Mouse (Mus musculus) frontal cortex, adult 2 months (tissue): Measurements from ENCODE around the gene Megf9. TPM values are rescaled to one million over a fixed set of nuclear protein-coding genes. Genes with fewer than 3 reads are reported as not detected.
A peak's percentile ranks its signal among the peaks of the same experiment; 100 is the strongest.

ENCODE experiments used
- DNase-seq, 2 experiments: peaks; one replicate each; pipeline ENCODE4 v3.0.0; 2022; ENCODE audit warnings: low spot score in 1 of 2; ENCODE audit errors: extremely low spot score in 1 of 2
- polyA plus RNA-seq: library from polyadenylated mRNA; depleted of rRNA; stranded (reverse); fragments of >200 nt; gene quantifications from 2 replicates; pipeline ENCODE4 v1.2.3, GENCODE M21; 2012; rRNA removed

The Megf9 gene
- polyA plus RNA-seq, 1 experiment: 35.7 TPM

- peak in 1 of 2 experiments; percentile 77 for DNase-seq
Measured at GRCm38 (mm10) chr4:70451750-70452149, 83.0 kb downstream of the Megf9 start.

- no peak for DNase-seq
Measured at GRCm38 (mm10) chr4:70449668-70450067, 85.1 kb downstream of the Megf9 start.

- no peak for DNase-seq
Measured at GRCm38 (mm10) chr4:70446774-70447173, 88.0 kb downstream of the Megf9 start.

DNA sequence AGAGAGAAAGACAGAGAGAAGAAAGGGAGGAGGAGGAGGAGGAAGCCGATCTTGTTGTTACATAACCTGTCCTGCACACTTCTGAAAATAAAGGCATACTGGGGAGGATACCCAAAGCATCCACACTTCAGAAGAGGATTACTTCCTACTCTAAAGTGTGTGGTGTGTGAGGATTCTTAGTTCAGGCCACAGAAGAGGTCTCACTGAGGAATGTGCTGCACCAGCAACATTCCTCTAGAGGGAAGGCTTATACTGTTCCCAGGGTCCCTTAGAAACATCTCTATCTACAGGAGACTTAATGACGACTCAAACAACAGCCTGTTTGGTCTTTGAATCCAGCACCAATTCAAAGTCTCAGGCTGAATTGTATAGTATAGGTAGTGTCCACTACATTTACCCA, 114.6 kb downstream of the Megf9 start:
- DNase-seq: no peak

DNA sequence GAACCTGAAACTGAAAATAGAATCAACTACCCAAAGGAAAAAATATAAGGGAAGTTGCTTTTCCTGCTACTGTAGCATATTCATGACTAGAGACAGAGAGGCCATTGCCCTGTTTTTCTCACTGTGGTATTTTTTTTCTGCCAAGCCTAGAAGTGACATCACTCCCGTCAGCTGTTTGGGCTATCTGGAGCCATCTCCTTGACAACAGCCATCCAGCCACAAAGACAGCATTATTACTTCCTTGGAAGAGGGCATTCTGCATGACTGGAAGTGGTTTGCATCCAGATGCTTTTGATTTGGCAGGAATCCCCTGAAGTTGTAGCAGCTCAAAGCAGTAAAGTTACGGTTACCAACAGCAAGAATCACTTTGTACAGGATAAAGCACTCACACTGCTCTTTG, 122.7 kb downstream of the Megf9 start:
- DNase-seq: peak in 1 of 2 experiments; percentile 56

DNA sequence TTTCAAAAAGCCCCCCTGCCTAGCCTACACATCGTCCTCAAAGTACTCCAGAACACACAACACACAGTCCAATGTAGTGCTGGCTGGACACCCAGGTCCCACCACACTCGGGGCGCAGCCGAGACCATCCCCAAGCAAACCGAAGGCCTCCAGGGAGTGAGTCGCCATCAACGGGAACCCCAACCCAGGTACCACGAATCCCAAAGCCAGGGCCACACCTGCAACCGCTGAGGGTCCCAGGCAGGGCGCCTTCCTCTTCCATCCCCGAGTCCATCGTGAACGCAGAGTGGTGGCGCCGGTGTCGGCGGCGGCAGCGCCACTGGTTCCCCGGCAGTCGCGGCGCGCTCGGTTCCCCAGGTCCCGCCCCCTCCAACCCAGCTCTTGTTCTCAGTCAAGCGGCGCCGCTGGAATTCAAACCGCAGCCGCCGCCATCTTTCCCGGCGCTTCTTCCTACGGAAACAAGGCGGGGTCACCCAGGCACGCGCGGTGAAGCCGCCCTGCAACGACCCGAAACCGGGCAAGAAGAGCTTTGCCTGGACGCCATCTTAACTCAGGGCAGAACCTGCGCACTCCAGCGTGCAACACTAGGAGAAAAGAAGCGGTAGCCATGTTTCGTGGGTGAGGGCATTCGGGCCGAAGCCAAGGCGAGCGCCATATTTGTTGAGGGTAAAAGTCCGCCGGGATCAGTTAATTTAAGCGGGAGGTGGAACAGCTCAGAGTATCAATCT, 124.6 kb downstream of the Megf9 start, which contains the start of gene Cdk5rap2:
TSS of gene Cdk5rap2 (minus strand) at position 450 of the 728 bp plus-strand sequence.
- DNase-seq: peak; percentile 95 to 98

DNA sequence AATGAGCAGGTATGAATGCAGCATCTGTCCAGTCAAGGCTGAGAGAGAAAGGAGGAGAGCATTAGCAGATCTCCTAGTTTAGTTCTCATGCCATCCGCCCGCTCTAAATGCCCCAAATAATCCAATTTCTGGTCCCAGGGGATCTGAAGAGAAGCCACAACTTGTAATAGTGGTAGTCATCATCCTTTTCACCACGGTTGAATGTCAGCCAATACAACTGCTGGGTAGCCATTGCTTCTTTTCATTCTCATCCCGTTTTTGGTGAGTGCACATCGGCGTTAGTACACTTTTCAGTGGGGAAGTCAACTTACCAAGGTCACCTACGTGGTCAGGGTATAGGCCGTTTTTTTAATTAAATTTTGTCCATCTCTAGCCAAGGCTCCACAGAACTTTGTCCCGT, 125.3 kb downstream of the Megf9 start:
- no peak for DNase-seq

DNA sequence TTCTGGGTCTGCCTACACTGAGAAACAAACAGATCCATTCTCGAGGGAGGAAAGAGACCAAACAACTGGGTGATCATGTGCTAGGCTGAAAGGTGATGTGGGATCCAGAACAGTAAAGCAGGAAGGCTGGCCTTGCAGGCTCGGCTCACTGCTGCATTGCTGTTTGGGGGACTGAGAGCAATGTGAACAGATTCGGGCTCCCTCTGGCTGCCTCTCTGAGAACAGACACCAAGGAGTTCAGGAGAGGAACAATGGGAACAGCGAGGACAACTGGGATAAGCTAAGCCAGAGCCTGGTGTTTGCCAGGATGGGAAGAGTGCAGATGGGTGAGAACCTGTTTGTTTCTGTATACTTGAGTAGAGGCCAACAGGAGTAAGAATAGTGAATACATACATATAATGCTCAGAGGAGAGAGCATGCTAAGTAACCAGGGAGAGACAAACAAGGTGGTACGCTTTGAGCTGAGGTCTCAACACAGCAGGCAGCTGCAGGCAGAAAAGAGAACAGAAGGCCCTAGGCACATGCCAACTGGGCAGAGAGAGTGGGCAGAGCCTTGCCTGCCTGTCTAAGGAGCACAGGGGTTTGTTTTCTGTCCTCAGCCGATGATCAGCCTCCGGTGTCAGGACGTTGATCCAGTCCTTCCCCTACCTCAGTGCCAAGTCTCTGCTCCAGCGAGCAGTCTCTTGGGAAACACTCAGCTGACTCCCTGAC, 132.5 kb downstream of the Megf9 start:
- DNase-seq: peak; percentile 50 to 84

GRCm38 (mm10) chr4:70399476-70399875, 135.3 kb downstream of the Megf9 start:
- DNase-seq: no peak

- DNase-seq: no peak
Measured at GRCm38 (mm10) chr4:70399074-70399473, 135.7 kb downstream of the Megf9 start.

- no peak for DNase-seq
Measured at GRCm38 (mm10) chr4:70398088-70398487, 136.7 kb downstream of the Megf9 start.

DNA sequence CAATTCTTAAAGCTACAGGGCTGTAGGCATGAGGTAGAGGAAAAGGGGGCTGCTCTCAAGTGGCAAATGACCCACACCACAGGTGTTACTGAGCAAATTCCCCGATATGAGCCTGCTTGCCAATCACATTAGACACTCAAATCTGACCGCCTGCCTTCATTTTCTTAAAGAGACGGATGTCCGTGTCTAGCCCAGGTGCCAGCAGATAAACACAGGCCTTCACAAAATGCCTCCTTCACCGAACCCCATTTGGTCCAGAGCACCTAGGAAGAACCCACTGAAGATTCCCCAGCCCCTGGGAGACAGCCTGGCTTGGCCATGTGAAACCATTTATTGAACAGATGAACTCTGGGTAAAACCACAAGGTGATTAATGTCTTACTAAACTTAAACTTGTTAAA, 138.1 kb downstream of the Megf9 start:
- DNase-seq: no peak

- DNase-seq: no peak
Measured at GRCm38 (mm10) chr4:70394736-70395135, 140.1 kb downstream of the Megf9 start.

- peak in 1 of 2 experiments; percentile 45 for DNase-seq
Measured at GRCm38 (mm10) chr4:70391760-70392372, 142.9 kb downstream of the Megf9 start.

DNA sequence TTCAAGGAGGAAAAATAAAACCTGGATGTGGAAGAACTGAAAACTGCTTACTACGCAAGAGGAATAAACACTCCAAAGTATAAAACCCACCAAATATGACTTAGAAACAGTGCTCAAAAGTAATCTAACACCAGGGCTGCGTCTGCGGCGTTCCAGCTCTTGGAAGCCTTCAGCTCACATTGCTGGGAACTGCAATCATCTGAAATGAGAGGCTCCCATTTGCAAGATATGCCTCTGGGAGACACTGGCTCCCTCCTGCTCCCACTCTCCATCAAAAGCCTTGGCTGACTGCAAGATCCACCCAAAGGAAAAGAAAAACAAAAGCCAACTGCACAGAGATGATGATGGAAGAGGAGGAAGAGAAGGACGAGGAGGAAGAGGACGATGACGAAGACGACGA, 143.7 kb downstream of the Megf9 start:
- DNase-seq: no peak

- DNase-seq: no peak
Measured at GRCm38 (mm10) chr4:70386206-70386605, 148.6 kb downstream of the Megf9 start.

DNA sequence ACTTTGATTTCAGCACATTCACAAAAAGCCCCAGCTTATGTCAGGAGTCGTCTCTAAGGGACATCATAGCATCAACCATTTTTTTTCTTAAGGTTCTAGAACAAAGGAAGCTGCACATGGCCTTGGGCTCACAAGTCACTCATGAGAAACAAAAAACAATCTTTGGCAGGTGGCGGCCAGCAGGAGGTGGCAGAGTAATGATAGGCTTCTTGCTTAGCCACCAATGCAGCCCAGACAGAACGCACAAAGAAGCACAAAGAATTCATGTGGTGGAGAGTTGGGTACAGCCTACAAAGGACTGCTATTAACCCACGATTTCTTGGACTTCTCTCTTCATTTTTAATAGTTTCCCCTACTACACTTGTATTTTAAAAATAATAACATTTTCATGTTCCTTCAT, 157.4 kb downstream of the Megf9 start:
- no peak for DNase-seq

Other genes with a start within 250 kb of the Megf9 start
- 7.1 and 7.9 TPM in 2 replicates for gene Cdk5rap2, start 124.6 kb downstream of the Megf9 start, polyA plus RNA-seq